Mouse (Mus musculus): ENCODE measurements at regions not wholly inside any gene's neighbourhood (a gene's known extent, or its start where the extent isn't known, plus 50 kb on each side); places are given as distances from the start of the nearest gene placed in this dataset.

DNA sequence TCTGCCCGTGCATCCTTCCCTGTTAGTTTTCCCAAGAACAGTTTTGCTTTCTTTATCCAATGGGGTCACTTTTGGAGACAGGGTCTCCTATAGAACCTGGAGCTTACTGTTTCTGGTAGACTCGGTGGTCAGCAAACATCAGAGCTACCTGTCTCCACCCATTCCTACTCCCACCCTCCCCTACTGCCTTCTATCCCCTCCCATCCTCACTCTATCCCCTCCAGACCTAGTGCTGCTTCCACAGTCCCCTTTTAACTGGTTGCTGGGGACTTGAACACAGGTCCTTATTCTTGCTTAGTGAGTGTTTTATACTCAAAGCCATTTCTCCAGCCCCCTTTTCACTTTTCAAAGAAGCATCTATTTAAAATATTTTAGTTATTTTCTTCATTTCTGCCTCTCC lies 189.4 kb upstream of the Fat4 start:
- DNase-seq (ENCODE audit: low spot score in 2 of 2), result no peak

DNA sequence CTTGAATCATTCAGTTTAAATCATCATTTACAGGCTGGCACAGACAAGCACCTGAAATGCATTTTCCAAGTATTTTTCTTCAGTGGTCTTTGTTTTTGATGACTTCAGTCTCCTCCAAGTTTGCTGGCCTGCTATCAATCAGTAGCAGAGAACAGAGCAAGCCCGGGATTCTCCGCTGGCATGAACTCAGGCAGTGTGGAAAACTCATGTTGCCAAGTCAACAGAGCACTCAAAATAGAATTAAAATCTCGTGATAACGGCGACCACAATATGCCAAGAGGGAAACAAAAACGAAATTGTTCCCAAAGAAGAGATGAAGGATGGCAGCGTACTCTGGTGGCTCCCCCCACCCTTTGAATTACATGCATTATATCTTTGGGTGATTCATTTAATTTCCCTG lies 190.9 kb upstream of the Fat4 start:
- no peak for DNase-seq (ENCODE audit: low spot score in 2 of 2)

DNA sequence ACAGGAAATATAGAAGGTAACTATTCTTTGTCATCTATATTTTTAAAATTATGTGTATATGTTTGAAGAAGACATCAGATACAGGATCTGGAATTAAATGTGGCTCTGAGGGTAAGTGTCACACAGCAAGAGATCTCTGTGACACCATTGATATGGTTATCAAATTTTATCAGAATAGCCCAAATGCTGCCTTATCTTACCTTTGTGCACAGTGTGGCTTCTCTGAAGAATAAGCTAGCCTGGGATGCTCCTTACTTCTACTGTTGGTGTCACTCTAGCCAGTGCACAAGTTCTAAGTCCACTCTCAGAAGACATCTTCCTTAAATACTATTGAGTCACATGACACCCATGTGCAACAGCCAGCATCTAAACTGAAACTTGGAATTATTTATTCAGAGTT lies 194.0 kb upstream of the Fat4 start:
- DNase-seq (ENCODE audit: low spot score in 2 of 2), result no peak

DNA sequence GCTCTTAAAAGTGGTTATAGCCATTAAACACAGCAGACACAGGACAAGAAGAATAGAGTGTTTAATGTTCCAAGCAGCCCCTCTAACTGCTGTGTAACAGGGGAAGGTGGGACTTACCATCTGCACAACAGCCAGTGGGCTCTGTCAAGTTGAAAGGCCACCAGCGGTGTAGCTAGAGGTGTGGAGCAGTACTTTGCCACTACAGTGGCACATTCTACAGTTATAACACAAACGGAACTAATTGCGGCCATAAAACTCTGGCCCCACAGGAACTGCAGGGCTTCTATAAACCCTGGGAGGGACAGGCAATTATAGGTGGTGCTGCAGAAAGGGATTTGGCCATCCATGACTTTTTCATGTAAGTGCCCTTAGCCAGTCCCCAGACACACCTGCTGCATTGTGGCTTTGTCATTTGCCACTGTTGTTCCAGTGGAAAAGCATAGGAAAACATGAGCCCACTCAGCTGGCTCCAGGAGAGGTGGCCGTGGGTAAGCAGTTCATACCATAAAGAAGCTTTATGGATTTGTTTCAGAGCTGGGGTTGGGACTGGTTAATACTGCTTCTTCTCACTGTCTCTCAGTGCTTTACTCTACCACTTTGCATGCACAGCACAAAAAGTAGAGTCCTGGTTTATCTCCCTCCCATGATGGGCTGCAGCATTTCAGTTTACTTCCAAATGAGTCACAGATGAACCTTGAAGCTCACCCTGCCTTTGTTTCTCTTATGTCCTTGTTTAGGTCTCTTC lies 199.8 kb upstream of the Ankrd50 start:
- no peak for DNase-seq (ENCODE audit: low spot score in 2 of 2)

DNA sequence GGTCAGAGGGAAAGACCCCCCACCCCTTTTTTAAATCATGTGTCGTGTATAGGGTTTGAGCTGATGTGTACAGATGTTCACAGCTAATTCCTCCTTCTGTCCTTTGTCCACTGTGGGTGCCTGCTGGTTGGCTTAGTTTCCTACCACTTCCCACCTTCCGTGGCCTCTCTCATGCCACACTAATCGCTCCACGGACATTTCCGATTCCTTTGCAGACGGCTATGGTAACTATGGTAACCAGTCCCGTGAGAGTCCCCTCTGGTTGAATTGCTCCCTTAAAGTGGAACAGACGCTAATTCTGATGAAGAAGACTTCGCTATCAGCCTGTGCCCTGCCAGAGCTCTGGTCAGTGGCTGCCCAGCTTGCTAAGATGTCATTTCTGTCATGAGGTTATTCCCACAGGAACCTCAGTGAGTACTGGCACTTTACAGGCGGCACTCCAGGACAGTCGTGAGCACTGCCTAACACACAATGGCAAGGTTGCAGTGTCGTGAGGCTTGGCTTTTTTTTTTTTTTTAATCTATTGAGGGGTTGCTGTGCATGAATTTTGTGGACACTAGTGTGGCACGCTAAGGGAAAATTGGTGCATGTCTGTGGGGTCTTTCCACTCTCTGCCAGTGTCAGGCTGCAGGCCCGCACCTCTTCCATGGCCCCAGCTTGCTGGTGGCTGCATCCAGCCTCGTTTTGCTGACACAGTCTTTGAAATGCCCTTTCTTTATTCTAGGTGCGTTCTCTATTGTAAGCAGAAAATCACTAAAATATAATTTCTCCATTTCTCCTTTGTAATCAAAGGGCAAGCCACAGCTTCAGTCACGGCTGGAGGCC lies 179.2 kb upstream of the Ankrd50 start:
- DNase-seq (ENCODE audit: low spot score in 2 of 2), result no peak

DNA sequence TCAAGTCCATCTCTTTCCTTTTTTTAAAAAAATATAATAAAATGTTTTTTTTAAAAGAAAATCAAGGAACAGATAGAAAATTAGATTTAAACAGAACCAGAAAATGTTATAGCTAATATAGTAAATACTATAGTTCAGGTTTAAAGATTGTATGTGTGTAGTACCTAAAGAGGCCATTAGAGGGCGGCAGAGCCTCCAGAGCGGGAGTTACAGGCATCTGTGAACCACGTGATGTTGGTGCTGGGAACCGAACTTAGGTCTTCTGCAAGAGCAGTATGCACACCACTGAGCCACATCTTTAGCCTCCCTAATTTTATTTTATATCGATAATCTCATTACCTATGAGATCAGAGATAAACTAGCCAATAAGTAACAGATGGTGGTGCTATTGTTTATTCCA lies 178.4 kb upstream of the Ankrd50 start:
- no peak for DNase-seq (ENCODE audit: low spot score in 2 of 2)

DNA sequence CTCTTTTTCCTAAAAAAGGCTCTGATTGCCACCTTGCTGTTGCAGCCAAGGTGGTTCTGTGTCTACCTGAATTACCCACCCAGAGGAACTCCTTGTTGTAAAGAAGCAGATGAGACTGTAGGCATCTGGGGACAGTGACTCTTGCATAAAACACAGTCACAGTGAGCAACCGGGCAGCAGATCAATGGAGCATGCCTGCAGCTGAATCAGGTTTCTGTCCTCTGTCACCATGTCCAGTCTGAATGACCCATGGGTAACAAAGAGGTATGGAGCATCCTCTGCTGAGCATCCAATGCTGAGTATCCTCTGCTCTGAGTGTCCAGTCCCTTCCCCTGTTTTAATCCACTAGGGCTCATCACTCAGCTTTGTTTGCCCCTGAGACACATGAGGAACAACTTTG lies 172.1 kb upstream of the Ankrd50 start:
- DNase-seq (ENCODE audit: low spot score in 2 of 2), result no peak

DNA sequence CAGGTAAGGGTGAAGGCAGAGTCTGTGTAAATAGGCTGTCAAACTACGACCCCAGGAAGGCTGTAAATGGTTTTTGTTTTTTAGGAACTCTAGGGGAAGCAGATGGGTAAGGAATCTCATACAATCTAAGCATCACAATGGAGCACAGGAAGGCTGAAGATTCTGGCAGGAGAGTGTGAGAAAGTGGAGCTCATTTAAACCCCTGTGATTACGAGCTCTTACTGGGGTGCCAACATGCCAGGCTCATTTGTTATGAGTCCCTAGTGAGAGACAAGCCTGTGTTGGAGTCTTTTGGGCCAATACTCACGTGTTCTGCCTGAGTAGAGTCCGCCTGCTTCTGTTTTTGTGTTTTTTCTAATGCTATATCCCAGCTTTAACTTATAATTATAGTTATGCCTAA lies 169.3 kb upstream of the Ankrd50 start:
- DNase-seq (ENCODE audit: low spot score in 2 of 2), result no peak

DNA sequence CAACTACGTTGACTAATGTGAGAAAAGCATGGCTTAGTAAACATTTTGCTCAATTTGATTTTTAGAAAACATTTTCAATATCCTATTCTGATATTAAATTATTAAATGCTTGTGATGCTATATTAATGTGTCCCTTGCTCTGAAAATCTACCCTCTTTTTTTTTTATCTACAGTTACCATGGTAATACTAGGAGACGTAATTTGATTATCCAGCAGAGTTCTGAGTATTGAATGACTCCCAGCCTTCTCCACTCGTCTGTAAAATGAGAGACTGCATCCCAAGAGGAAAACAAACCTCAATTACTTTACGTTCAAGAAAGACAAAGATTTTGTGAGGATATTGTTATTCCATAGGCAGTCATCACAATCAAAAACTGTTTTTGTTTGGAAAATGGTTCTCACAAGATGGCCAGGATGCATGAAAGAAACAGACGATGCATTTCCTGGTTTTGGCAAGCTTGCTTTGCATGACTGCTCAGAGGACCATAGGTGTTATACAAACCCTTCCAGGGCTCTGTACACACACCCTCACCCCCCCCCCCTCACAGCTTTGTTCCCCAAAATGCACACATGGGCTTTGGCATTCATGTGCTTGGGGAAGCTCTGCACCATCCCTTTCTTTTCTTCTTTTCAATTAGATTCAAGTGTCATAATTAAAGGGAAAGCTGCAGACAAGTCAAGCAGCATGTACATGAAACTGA lies 168.5 kb upstream of the Ankrd50 start:
- DNase-seq (ENCODE audit: low spot score in 2 of 2), result no peak

DNA sequence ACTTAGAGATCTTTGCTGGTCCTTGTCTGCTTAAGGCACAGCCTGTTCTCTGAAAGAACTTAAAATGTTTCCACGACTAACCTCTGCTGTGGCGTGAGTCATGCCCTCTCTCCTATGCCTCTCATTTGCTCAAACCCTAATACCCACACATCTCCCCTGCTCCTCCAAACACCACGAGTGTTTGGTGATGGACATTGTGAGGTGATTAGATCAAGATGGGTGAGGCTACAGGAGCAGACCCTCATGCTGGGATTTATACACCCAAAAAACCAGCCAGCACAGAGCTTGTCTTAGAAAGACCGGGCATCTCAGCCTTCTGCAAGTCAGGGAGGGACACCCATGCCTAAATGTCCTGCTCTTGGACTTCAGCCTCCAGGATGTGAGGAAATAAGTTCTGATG lies 165.5 kb upstream of the Ankrd50 start:
- no peak for DNase-seq (ENCODE audit: low spot score in 2 of 2)

DNA sequence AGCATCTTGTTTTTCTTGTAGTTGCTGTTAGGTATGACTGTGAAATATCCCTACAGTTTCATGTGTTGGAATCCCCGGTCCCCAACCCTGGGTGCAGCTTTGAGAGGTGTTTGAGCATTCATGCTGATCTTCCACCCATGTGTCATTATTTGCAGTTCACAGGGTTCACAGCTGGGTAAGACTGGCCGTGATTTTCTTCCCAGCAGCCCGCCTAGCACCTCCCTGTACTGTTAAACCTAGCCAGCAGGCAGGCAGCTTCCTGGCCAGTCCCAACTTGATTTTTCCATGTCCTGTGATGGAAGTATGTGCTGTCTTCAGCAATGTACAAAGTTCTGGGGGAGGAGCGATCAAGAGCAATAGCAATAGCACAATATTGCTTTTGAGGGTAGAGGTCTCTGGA lies 164.0 kb upstream of the Ankrd50 start:
- DNase-seq (ENCODE audit: low spot score in 2 of 2), result no peak

DNA sequence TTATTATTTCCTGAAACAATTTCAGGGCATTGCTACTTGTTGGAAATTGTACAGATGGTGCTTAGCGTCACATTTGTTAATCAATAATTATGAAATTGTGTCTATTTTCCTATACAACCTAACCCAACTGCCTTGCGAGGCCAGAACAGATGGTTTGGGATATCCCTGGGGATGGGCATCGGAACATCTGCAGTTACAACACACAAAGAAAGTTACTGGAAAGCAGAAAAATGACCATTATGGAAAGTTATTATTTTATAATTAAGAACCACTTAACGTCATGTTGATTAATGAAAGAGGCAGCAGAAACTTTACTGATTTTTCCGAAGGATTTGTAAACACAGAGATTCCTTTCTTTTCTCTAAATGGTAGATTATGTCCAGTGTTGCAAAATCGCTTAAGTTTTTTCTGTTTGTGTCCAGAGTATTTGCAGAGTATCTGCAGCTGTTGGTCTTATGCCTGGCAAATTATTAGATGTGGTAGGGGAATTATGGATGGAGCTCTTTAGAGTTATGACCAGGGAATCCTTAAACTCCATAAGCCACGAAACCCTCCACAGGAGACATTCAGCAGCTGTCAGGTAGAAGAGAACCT lies 163.2 kb upstream of the Ankrd50 start:
- DNase-seq (ENCODE audit: low spot score in 2 of 2), result no peak

DNA sequence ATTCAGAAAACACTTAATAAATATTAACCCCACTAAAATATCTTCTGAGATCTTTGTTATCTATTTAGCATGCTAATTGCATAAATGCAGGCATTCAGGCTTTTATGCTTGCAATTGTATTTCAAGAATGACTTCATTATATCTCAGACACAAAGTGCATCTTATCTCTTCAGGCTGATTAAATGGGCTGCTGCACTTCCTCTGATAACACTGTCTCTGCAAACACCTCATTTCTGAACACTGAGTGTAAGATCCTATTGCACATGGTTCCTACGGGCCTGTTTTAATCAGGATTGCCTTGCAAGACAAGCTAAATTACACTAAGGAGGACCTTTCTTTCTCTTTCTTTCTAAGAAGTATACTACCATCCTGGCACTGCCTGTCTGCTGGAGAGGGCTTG lies 157.1 kb upstream of the Ankrd50 start:
- DNase-seq (ENCODE audit: low spot score in 2 of 2), result no peak

DNA sequence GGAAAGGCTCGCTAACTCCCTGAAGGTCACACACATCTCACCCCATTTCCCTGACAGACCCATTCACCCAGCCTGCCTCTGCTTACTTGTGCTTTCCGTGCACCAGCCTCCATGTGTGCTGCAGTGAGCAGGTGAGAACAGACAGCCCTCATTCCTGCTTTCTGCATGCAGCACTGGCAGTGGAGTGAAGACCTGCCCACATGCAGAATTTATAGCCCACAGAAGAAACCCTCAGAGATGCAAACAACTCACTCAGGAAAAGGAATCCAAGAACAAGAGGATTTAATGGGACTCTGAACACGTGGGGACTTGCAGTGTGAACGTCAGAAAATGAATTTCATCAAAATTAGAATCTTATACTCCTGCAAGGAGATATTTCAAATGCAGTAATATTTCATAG lies 152.2 kb upstream of the Ankrd50 start:
- DNase-seq (ENCODE audit: low spot score in 2 of 2), result no peak

DNA sequence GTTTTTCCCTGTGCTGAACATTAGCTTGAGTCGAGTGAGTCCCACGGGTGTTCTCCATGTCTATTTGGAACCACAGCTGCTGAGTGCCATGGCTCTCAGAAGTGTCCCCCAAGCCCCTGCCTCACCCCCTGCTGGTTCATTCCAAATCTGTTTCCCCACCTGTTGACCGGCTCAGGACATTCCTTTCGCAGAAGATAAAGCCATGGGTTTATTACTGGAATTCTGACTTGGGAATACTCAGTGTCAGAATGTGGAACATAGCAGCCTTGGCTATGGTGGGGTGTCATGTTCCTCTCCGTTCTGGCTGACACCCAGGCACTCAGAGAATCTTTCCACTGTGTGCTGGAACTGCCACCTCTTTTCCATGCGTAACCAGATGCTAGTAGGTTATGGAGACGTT lies 148.7 kb upstream of the Ankrd50 start:
- no peak for DNase-seq (ENCODE audit: low spot score in 2 of 2)

DNA sequence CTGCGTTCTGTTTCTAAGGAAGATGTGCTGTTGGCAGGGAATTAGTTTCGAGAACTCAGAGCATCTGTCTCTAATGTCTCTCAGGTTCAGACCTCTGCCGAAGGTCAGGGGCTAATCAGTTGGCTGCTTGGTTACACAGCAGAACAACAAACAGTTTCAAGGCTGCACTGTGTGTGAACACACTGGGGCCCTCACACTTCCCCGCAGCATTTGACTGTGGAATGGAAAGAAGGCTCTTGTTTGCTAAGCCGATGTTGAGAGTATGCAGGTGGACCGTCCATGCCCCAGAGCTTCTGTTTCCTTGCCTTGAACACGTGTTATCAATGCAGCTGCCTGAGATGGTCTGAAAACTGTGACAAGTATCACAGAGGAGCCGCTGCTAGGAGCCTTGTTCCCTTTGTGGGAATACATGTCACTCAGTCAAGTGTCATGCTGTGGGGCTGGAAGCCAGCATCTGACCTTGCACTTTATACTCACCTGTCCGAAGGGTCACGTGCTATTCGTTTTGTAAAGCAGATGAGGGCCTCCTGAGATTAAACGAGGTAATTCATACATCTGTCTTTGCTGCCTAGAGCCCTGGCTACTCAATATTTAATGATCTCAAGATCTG lies 141.0 kb upstream of the Ankrd50 start:
- DNase-seq (ENCODE audit: low spot score in 2 of 2), result no peak

DNA sequence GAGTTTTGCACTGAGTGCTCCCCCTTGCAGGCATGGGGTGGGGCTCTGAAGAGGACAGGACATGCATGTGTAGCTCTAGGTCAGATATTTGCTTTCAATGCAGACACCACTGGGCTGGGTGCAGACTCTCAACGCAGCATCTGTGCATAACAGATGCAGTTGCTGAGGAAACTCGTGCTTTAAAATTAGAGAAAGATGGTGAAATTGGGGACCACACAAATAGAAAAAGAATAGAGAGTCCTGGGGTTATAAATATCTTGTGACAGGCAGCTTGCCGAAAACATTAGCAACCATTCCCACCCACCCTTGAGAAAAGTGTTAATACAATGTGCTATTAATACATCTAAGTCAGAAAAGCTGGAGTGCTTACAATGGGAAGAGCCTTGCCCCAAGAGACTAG lies 133.3 kb upstream of the Ankrd50 start:
- peak in 1 of 2 experiments; percentile 31 for DNase-seq (ENCODE audit: low spot score in 2 of 2)

DNA sequence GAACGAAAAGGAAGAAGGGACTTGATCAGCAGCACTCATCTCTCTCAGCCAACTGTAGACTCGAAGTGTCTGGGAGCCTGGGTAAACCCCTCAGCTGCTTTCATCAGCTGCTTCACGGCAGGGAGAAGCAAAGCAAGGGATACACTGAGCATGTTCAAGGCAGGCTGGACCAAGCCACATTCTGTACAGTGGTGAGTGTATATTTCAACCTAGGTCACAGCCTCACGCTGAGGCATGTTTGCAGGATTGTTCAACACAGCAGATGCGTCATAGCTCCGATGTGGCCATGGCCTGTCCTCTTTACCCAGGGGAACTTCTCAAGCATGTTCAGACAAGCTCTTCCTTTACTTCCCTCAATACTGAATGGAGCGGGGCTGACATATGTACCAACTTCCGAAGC lies 132.6 kb upstream of the Ankrd50 start:
- DNase-seq (ENCODE audit: low spot score in 2 of 2), result no peak

DNA sequence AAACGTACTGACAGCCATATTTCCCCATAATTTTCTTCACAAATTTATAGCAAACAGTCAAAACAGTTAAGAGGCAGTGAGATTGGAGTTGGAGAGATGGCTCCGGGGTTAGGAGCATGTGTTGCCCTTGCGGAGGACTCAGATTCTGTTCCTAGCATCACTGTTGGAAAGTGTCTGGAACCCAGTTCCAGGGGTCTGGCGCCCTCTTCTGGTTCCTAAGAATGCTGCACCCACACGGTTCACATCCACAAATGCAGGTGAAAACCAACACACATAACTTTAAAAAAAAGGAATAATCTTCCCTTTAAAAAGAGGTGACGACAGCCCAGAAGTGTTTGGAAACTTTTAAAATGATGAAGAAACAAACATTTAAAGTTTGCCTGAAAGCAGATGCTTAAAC lies 129.1 kb upstream of the Ankrd50 start:
- no peak for DNase-seq (ENCODE audit: low spot score in 2 of 2)

DNA sequence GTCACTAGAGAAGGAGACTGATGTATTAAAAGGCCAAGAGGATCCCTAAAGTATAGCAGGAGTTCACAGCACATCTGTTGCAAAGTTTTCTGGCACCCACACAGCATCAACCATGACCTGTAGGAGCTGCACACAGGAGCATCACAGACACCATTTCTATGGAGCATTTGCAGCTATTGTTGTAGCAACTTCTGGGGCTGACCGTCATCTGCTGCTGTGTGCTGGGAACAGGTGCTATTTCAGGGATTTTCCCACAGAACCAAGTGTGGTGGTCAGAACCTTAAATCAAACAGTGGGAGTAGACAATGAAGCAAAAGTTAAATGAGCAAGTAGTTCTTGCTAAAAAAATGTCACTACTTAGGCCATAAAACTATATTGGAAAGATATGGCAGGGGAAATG lies 106.9 kb upstream of the Ankrd50 start:
- no peak for DNase-seq (ENCODE audit: low spot score in 2 of 2)

DNA sequence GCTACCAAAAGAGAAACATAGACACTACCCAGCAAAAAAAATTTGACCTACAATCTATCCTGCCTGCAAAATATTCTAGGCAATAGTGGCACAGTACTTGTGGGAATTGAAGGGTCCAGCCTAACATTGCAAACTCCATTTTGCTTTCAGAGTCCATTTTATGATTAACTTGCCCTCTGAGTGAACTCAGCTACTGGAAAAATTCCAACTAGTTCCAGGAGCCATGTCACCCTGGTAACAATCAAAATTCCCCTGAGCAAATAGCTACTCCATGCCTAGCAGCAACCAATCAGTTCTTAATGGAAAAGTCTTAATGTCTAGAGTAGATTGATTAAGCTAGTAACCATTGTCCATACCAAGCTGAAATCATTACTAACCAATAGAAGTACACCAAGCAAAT lies 104.3 kb upstream of the Ankrd50 start:
- DNase-seq (ENCODE audit: low spot score in 2 of 2), result no peak

DNA sequence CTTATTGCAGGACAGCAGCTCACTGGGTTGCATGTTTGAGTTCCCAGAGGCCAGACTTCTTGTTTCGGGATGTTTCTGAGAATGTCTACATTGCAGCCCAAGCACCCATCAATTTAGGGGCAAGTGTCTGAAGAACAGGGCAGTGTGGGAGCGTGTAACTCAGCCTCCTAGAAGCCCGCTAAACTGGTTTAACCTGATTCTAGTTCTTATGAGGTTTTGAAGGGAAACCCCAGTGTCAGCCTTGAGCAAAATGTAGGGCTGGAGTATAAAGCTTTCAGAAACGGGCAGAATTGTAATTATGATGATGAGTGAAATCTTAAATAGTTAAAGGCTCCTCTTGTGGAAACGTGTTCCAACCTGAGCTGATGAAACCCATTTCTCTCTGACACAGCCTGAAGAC lies 100.9 kb upstream of the Ankrd50 start:
- no peak for DNase-seq (ENCODE audit: low spot score in 2 of 2)
